Mouse (Mus musculus): ENCODE results near the gene Hemk1. TPM values are rescaled to one million over a fixed set of nuclear protein-coding genes. Genes with fewer than 3 reads are reported as not detected.
"Not testable (repeated sequence)": the region's sequence is repeated elsewhere in the genome, so short reads cannot be mapped to it uniquely, and the experiment has no call there.

Gene Hemk1
- polyA plus RNA-seq, 1 experiment from 2014 or later: 14.0 TPM

GRCm38 (mm10) chr9:107307099-107307872, 30.9 kb downstream of the Hemk1 start:
- no peaks in the 10 kb centered on the region for H3K27me3 ChIP-seq (replicated peaks; ENCODE audit: control insufficient read depth, insufficient read depth, low read length)
- no peak for DNase-seq (ENCODE audit: low spot score)
- H3K4me1 ChIP-seq (ENCODE audit: control insufficient read depth, insufficient read depth, low read length): no peaks in the 10 kb centered on the region
- H3K9me3 ChIP-seq (replicated peaks; ENCODE audit: control insufficient read depth, low read length): no peaks in the 10 kb centered on the region
- H3K9ac ChIP-seq (ENCODE audit: low read length): no peak overlapping the region
- no peak overlapping the region for H3K4me3 ChIP-seq (ENCODE audit: low read depth, low read length)
- no peak for ATAC-seq
- no peak overlapping the region for H3K4me2 ChIP-seq (ENCODE audit: low read length)
- 0 out of 2 replicates have a peak, but pooled peaks cover under 1% of the 10 kb centered on the region for H3K36me3 ChIP-seq (ENCODE audit: control insufficient read depth, insufficient read depth, low read length)
- 94% methylated on average over 11 of the region's 11 CpGs for WGBS
- no peak overlapping the region for H3K27ac ChIP-seq (ENCODE audit: low read depth, low read length)

GRCm38 (mm10) chr9:107306673-107307072, 31.5 kb downstream of the Hemk1 start:
- not testable (repeated sequence) for ATAC-seq; H3K4me3 ChIP-seq (ENCODE audit: low read depth, low read length); H3K9ac ChIP-seq (ENCODE audit: low read length); H3K27me3 ChIP-seq (replicated peaks; ENCODE audit: control insufficient read depth, insufficient read depth, low read length); H3K4me2 ChIP-seq (ENCODE audit: low read length); H3K4me1 ChIP-seq (ENCODE audit: control insufficient read depth, insufficient read depth, low read length); H3K36me3 ChIP-seq (ENCODE audit: control insufficient read depth, insufficient read depth, low read length); H3K9me3 ChIP-seq (replicated peaks; ENCODE audit: control insufficient read depth, low read length); DNase-seq (ENCODE audit: low spot score); H3K27ac ChIP-seq (ENCODE audit: low read depth, low read length)
- WGBS: 100% methylated on average over 1 of the region's 1 CpGs

DNA sequence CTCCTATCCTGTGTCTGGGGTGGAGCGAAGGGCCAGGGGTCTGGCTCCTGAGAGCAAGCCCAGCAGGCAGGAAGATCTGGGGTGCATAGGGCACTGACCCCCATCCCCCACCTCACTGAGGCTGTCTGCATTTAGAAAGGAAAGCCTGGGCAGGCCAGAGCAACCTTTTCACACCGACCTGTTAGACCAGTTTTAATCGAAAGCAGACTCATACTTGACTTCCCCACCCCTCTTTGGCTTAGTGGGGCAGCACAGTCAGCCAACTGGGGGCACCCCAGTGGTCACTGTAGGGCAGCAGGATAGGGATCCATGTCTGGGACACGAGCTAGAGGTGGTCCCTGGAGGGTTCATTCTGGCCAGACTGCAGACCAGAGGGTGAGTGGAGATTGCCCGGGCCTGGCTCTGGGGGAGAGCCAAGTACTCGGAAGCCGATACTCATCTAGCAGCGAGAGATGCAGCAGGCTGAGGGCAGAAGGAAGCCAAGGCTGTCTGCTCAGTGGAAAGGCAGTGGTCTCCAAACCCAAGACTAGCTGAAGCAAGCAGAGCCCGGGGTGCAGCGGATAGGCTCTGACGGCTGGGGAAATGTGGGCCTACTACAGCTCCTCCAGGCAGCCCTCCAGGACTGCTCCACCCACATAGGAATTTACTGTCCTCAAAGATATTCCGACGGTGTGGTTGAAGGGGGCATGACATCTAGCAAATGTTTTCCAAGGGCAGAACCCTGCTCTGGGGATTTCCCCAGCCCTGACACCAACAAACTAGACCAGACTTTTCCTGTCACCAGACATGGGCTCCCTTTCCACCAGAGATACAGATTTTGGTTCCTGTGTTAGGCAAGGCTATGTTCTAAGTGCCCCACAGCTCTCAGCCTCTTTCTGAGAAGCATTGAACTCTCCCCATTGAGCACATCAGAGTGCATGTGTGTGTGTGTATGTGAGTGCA, 32.3 kb downstream of the Hemk1 start:
- WGBS: 71% methylated on average over 13 of the region's 13 CpGs
- DNase-seq (ENCODE audit: low spot score): no peak

GRCm38 (mm10) chr9:107305012-107305411, 33.1 kb downstream of the Hemk1 start:
- peaks cover 16% of the 10 kb centered on the region for H3K36me3 ChIP-seq (ENCODE audit: control insufficient read depth, insufficient read depth, low read length)
- no peak overlapping the region for H3K27ac ChIP-seq (ENCODE audit: low read depth, low read length)
- H3K4me3 ChIP-seq (ENCODE audit: low read depth, low read length): no peak overlapping the region
- H3K9ac ChIP-seq (ENCODE audit: low read length): no peak overlapping the region
- ATAC-seq (no peak), DNase-seq (ENCODE audit: low spot score) (no peak)
- H3K27me3 ChIP-seq (replicated peaks; ENCODE audit: control insufficient read depth, insufficient read depth, low read length): no peaks in the 10 kb centered on the region
- H3K4me1 ChIP-seq (ENCODE audit: control insufficient read depth, insufficient read depth, low read length): no peaks in the 10 kb centered on the region
- no peak overlapping the region for H3K4me2 ChIP-seq (ENCODE audit: low read length)
- 88% methylated on average over 4 of the region's 4 CpGs for WGBS
- no peaks in the 10 kb centered on the region for H3K9me3 ChIP-seq (replicated peaks; ENCODE audit: control insufficient read depth, low read length)

More for the DNA sequence above, 32.3 kb downstream of the Hemk1 start:
- ATAC-seq: no peak
- no peak overlapping the region for H3K9ac ChIP-seq (ENCODE audit: low read length)
- H3K4me3 ChIP-seq (ENCODE audit: low read depth, low read length): no peak overlapping the region
- no peaks in the 10 kb centered on the region for H3K4me1 ChIP-seq (ENCODE audit: control insufficient read depth, insufficient read depth, low read length)
- no peak overlapping the region for H3K4me2 ChIP-seq (ENCODE audit: low read length)
- no peak overlapping the region for H3K27ac ChIP-seq (ENCODE audit: low read depth, low read length)
- H3K9me3 ChIP-seq (replicated peaks; ENCODE audit: control insufficient read depth, low read length): no peaks in the 10 kb centered on the region
- no peaks in the 10 kb centered on the region for H3K27me3 ChIP-seq (replicated peaks; ENCODE audit: control insufficient read depth, insufficient read depth, low read length)
- H3K36me3 ChIP-seq (ENCODE audit: control insufficient read depth, insufficient read depth, low read length): peaks cover 13% of the 10 kb centered on the region

DNA sequence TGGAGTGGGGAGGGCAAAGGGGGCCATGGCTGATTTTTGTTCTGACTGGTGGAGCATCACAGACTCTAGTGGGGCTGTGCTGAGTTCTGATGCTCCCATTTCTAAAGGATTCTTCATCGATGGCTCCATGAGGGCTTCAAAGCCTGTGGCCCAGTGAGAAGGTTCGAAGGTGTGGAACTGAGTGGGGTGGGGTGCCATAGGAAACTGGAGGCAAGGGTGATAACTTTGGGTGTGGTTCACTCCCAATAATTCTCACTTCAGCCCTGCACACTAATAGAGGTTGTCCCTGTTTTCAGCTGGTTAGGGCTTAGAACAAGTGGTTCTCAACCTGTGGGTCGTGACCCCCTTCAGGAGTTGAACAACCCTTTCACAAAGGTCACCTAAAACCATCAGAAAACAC, 33.8 kb downstream of the Hemk1 start:
- 92% methylated on average over 3 of the region's 3 CpGs for WGBS
- Histone ChIP-seq H3K4me1 (ENCODE audit: control insufficient read depth, insufficient read depth, low read length) (no peaks in the 10 kb centered on the region), H3K27ac (ENCODE audit: low read depth, low read length) (no peak overlapping the region), H3K9ac (ENCODE audit: low read length) (no peak overlapping the region), H3K4me3 (ENCODE audit: low read depth, low read length) (no peak overlapping the region), H3K9me3 (replicated peaks; ENCODE audit: control insufficient read depth, low read length) (no peaks in the 10 kb centered on the region), H3K4me2 (ENCODE audit: low read length) (no peak overlapping the region), H3K27me3 (replicated peaks; ENCODE audit: control insufficient read depth, insufficient read depth, low read length) (no peaks in the 10 kb centered on the region), H3K36me3 (ENCODE audit: control insufficient read depth, insufficient read depth, low read length) (peaks cover 16% of the 10 kb centered on the region)
- DNase-seq (ENCODE audit: low spot score) (no peak), ATAC-seq (no peak)

GRCm38 (mm10) chr9:107303900-107304299, 34.2 kb downstream of the Hemk1 start:
- DNase-seq (ENCODE audit: low spot score) (no peak), ATAC-seq (no peak)
- H3K27me3 ChIP-seq (replicated peaks; ENCODE audit: control insufficient read depth, insufficient read depth, low read length): no peaks in the 10 kb centered on the region
- no peak overlapping the region for H3K4me2 ChIP-seq (ENCODE audit: low read length)
- no peaks in the 10 kb centered on the region for H3K4me1 ChIP-seq (ENCODE audit: control insufficient read depth, insufficient read depth, low read length)
- H3K36me3 ChIP-seq (ENCODE audit: control insufficient read depth, insufficient read depth, low read length): peaks cover 16% of the 10 kb centered on the region
- H3K27ac ChIP-seq (ENCODE audit: low read depth, low read length): no peak overlapping the region
- H3K9me3 ChIP-seq (replicated peaks; ENCODE audit: control insufficient read depth, low read length): no peaks in the 10 kb centered on the region
- 85% methylated on average over 5 of the region's 5 CpGs for whole genome bisulfite sequencing
- no peak overlapping the region for H3K4me3 ChIP-seq (ENCODE audit: low read depth, low read length)
- no peak overlapping the region for H3K9ac ChIP-seq (ENCODE audit: low read length)

DNA sequence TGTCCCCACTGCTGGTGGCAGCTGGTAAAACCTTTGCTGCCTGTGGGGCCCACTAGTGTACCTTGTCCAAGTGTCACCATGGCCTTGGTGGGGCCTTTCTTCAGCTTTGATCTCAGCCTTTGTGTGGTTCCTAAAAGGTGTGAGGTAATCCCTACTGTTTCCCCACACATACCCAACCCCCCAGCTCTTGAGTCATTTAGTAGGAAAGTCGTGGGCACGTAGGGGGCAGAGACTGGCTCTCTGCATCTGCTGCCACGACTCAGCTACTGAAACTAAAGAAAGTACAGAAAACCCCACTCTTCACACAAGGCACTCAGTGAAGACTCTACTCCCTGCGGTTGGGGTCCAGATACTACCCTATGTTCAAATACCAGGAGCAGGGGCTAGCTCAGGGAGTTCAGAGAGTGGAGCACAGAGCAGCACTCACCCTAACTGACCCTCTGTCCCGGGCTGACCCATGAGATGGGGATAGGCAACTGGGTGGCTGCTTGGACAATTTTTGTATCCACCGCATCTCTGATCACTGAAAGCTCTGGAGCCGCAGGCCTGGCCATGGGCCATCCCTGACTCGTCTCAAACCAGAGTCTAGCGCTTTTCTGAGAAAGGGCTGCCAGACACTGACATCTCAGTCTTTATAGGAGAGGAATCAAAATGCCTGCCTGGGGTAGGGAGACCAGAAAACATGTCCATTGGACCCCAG, 34.9 kb downstream of the Hemk1 start:
- H3K36me3 ChIP-seq (ENCODE audit: control insufficient read depth, insufficient read depth, low read length): peaks cover 16% of the 10 kb centered on the region
- no peak overlapping the region for H3K27ac ChIP-seq (ENCODE audit: low read depth, low read length)
- no peak overlapping the region for H3K9ac ChIP-seq (ENCODE audit: low read length)
- DNase-seq (ENCODE audit: low spot score) (no peak), ATAC-seq (no peak)
- H3K4me3 ChIP-seq (ENCODE audit: low read depth, low read length): no peak overlapping the region
- H3K4me2 ChIP-seq (ENCODE audit: low read length): no peak overlapping the region
- no peaks in the 10 kb centered on the region for H3K27me3 ChIP-seq (replicated peaks; ENCODE audit: control insufficient read depth, insufficient read depth, low read length)
- no peaks in the 10 kb centered on the region for H3K9me3 ChIP-seq (replicated peaks; ENCODE audit: control insufficient read depth, low read length)
- H3K4me1 ChIP-seq (ENCODE audit: control insufficient read depth, insufficient read depth, low read length): no peaks in the 10 kb centered on the region
- WGBS: 80% methylated on average over 9 of the region's 9 CpGs

DNA sequence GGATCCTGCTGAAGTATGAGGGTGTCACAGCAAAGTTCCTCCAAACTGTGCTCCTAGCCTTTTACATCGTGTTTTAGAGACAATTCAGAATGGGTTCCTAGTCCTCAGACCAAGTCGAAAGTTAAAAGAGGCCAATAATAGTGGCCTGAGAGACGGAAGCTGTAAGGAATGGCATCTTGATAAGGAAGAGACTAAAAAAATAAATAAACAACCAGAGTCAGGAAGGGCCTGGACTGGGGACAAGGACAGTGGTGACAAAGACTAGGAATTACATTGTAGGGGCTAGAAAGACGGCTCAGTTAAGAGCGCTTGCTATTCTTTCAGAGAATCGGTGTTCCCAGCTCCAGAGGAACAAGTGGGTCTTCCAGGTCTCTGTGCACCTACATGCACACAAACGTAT, 35.6 kb downstream of the Hemk1 start:
- H3K36me3 ChIP-seq (ENCODE audit: control insufficient read depth, insufficient read depth, low read length): peaks cover 16% of the 10 kb centered on the region
- H3K4me3 ChIP-seq (ENCODE audit: low read depth, low read length): no peak overlapping the region
- no peak overlapping the region for H3K27ac ChIP-seq (ENCODE audit: low read depth, low read length)
- H3K27me3 ChIP-seq (replicated peaks; ENCODE audit: control insufficient read depth, insufficient read depth, low read length): no peaks in the 10 kb centered on the region
- ATAC-seq (no peak), DNase-seq (ENCODE audit: low spot score) (no peak)
- no peak overlapping the region for H3K9ac ChIP-seq (ENCODE audit: low read length)
- WGBS: 94% methylated on average over 7 of the region's 7 CpGs
- H3K4me1 ChIP-seq (ENCODE audit: control insufficient read depth, insufficient read depth, low read length): peaks cover 3% of the 10 kb centered on the region
- H3K9me3 ChIP-seq (replicated peaks; ENCODE audit: control insufficient read depth, low read length): no peaks in the 10 kb centered on the region
- H3K4me2 ChIP-seq (ENCODE audit: low read length): no peak overlapping the region

All from forebrain, embryonic 14.5 days (tissue).